Mouse (Mus musculus): ENCODE measurements around the gene Aanat. TPM values are rescaled to one million over a fixed set of nuclear protein-coding genes. Genes with fewer than 3 reads are reported as not detected.
A peak's percentile ranks its signal among the peaks of the same experiment; 100 is the strongest.

The Aanat gene
- polyA plus RNA-seq, 1 experiment = 0.23 TPM

GRCm38 (mm10) chr11:116548780-116549179, 37.5 kb upstream of the Aanat start:
- TF ChIP-seq CTCF (IDR thresholded peaks at IDR 0.05; ENCODE audit: control insufficient read depth, insufficient read depth, insufficient replicate concordance, low read depth, low read length) = no peak
- no peak; the same call in 1 of the 2 replicates for TF ChIP-seq POLR2A (IDR thresholded peaks at IDR 0.05; ENCODE audit: control insufficient read depth, low read depth, low read length)
- peaks cover 6% of the 10 kb centered on the region for H3K36me3 ChIP-seq (ENCODE audit: control insufficient read depth, insufficient read depth, low read length)
- peaks cover 3% of the 10 kb centered on the region; the same call in 1 of the 2 replicates for H3K4me1 ChIP-seq (ENCODE audit: control insufficient read depth, insufficient read depth, low read length)
- H3K27ac ChIP-seq (ENCODE audit: control insufficient read depth, insufficient read depth, low read depth, low read length) = no peak overlapping the region
- no peaks in the 10 kb centered on the region for H3K27me3 ChIP-seq (ENCODE audit: control insufficient read depth, insufficient read depth, low read length)
- H3K4me3 ChIP-seq (ENCODE audit: control insufficient read depth, low read depth, low read length) = no peak overlapping the region

GRCm38 (mm10) chr11:116549273-116550038, 36.8 kb upstream of the Aanat start:
- Histone ChIP-seq H3K27ac (ENCODE audit: control insufficient read depth, insufficient read depth, low read depth, low read length) (no peak overlapping the region), H3K4me3 (ENCODE audit: control insufficient read depth, low read depth, low read length) (no peak overlapping the region), H3K27me3 (ENCODE audit: control insufficient read depth, insufficient read depth, low read length) (no peaks in the 10 kb centered on the region), H3K4me1 (ENCODE audit: control insufficient read depth, insufficient read depth, low read length) (peaks cover 3% of the 10 kb centered on the region; the same call in 1 of the 2 replicates), H3K36me3 (ENCODE audit: control insufficient read depth, insufficient read depth, low read length) (peaks cover 6% of the 10 kb centered on the region)
- TF ChIP-seq POLR2A (IDR thresholded peaks at IDR 0.05; ENCODE audit: control insufficient read depth, low read depth, low read length) = no peak
- no peak for TF ChIP-seq CTCF (IDR thresholded peaks at IDR 0.05; ENCODE audit: control insufficient read depth, insufficient read depth, insufficient replicate concordance, low read depth, low read length)

GRCm38 (mm10) chr11:116550748-116551147, 35.5 kb upstream of the Aanat start:
- TF ChIP-seq POLR2A (IDR thresholded peaks at IDR 0.05; ENCODE audit: control insufficient read depth, low read depth, low read length) (no peak), CTCF (IDR thresholded peaks at IDR 0.05; ENCODE audit: control insufficient read depth, insufficient read depth, insufficient replicate concordance, low read depth, low read length) (no peak)
- Histone ChIP-seq H3K4me1 (ENCODE audit: control insufficient read depth, insufficient read depth, low read length) (peaks cover 3% of the 10 kb centered on the region; the same call in 1 of the 2 replicates), H3K27ac (ENCODE audit: control insufficient read depth, insufficient read depth, low read depth, low read length) (no peak overlapping the region), H3K36me3 (ENCODE audit: control insufficient read depth, insufficient read depth, low read length) (peaks cover 6% of the 10 kb centered on the region), H3K27me3 (ENCODE audit: control insufficient read depth, insufficient read depth, low read length) (no peaks in the 10 kb centered on the region), H3K4me3 (ENCODE audit: control insufficient read depth, low read depth, low read length) (no peak overlapping the region)

- H3K4me1 ChIP-seq (ENCODE audit: control insufficient read depth, insufficient read depth, low read length) = peaks cover 6% of the 10 kb centered on the region; the same call in 1 of the 2 replicates
These were observed 34.0 kb upstream of the Aanat start for GRCm38 (mm10) chr11:116552194-116552593.

GRCm38 (mm10) chr11:116554171-116554878, 31.9 kb upstream of the Aanat start:
- Histone ChIP-seq H3K4me1 (ENCODE audit: control insufficient read depth, insufficient read depth, low read length) (peaks cover 6% of the 10 kb centered on the region; the same call in 1 of the 2 replicates), H3K27me3 (ENCODE audit: control insufficient read depth, insufficient read depth, low read length) (no peaks in the 10 kb centered on the region), H3K27ac (ENCODE audit: control insufficient read depth, insufficient read depth, low read depth, low read length) (no peak overlapping the region), H3K4me3 (ENCODE audit: control insufficient read depth, low read depth, low read length) (no peak overlapping the region), H3K36me3 (ENCODE audit: control insufficient read depth, insufficient read depth, low read length) (no peaks in the 10 kb centered on the region)
- TF ChIP-seq POLR2A (IDR thresholded peaks at IDR 0.05; ENCODE audit: control insufficient read depth, low read depth, low read length) (no peak), CTCF (IDR thresholded peaks at IDR 0.05; ENCODE audit: control insufficient read depth, insufficient read depth, insufficient replicate concordance, low read depth, low read length) (peak; percentile 31; the same call in 1 of the 2 replicates)

More at GRCm38 (mm10) chr11:116552194-116552593, 34.0 kb upstream of the Aanat start:
- no peak overlapping the region for H3K27ac ChIP-seq (ENCODE audit: control insufficient read depth, insufficient read depth, low read depth, low read length)
- H3K36me3 ChIP-seq (ENCODE audit: control insufficient read depth, insufficient read depth, low read length) = no peaks in the 10 kb centered on the region; the same call in 1 of the 2 replicates
- TF ChIP-seq CTCF (IDR thresholded peaks at IDR 0.05; ENCODE audit: control insufficient read depth, insufficient read depth, insufficient replicate concordance, low read depth, low read length) (no peak), POLR2A (IDR thresholded peaks at IDR 0.05; ENCODE audit: control insufficient read depth, low read depth, low read length) (no peak)
- H3K4me3 ChIP-seq (ENCODE audit: control insufficient read depth, low read depth, low read length) = no peak overlapping the region
- H3K27me3 ChIP-seq (ENCODE audit: control insufficient read depth, insufficient read depth, low read length) = no peaks in the 10 kb centered on the region

GRCm38 (mm10) chr11:116555572-116555971, 30.7 kb upstream of the Aanat start:
- TF ChIP-seq CTCF (IDR thresholded peaks at IDR 0.05; ENCODE audit: control insufficient read depth, insufficient read depth, insufficient replicate concordance, low read depth, low read length) = no peak
- no peak for TF ChIP-seq POLR2A (IDR thresholded peaks at IDR 0.05; ENCODE audit: control insufficient read depth, low read depth, low read length)
- Histone ChIP-seq H3K27ac (ENCODE audit: control insufficient read depth, insufficient read depth, low read depth, low read length) (no peak overlapping the region), H3K4me3 (ENCODE audit: control insufficient read depth, low read depth, low read length) (no peak overlapping the region), H3K4me1 (ENCODE audit: control insufficient read depth, insufficient read depth, low read length) (peaks cover 3% of the 10 kb centered on the region; the same call in 1 of the 2 replicates), H3K27me3 (ENCODE audit: control insufficient read depth, insufficient read depth, low read length) (no peaks in the 10 kb centered on the region), H3K36me3 (ENCODE audit: control insufficient read depth, insufficient read depth, low read length) (no peaks in the 10 kb centered on the region)

GRCm38 (mm10) chr11:116556308-116556707, 29.9 kb upstream of the Aanat start:
- no peaks in the 10 kb centered on the region for H3K36me3 ChIP-seq (ENCODE audit: control insufficient read depth, insufficient read depth, low read length)
- no peak overlapping the region for H3K4me3 ChIP-seq (ENCODE audit: control insufficient read depth, low read depth, low read length)
- peaks cover 3% of the 10 kb centered on the region; the same call in 1 of the 2 replicates for H3K4me1 ChIP-seq (ENCODE audit: control insufficient read depth, insufficient read depth, low read length)
- H3K27me3 ChIP-seq (ENCODE audit: control insufficient read depth, insufficient read depth, low read length) = no peaks in the 10 kb centered on the region
- TF ChIP-seq POLR2A (IDR thresholded peaks at IDR 0.05; ENCODE audit: control insufficient read depth, low read depth, low read length) (no peak), CTCF (IDR thresholded peaks at IDR 0.05; ENCODE audit: control insufficient read depth, insufficient read depth, insufficient replicate concordance, low read depth, low read length) (no peak)
- no peak overlapping the region for H3K27ac ChIP-seq (ENCODE audit: control insufficient read depth, insufficient read depth, low read depth, low read length)

Measured in testis, adult 2 months (tissue).